Mouse (Mus musculus) stomach, postnatal 0 days (tissue): Measurements from ENCODE around the gene Dazap1.

Source experiments
- CTCF ChIP-seq: IDR thresholded peaks from 2 replicates; pipeline ENCODE4 v1.5.1; 2016; ENCODE audit warnings: antibody characterized with exemption, low read depth, mild to moderate bottlenecking, moderate library complexity
- EP300 ChIP-seq: optimal IDR thresholded peaks from 2 replicates; pipeline ENCODE3; 2016; ENCODE audit warnings: antibody characterized with exemption

GRCm38 (mm10) chr10:80236145-80236825 lies 25.0 kb upstream of the Dazap1 start:
- TF ChIP-seq CTCF = no peak
- TF ChIP-seq EP300 = no peak
